Mouse (Mus musculus) MEL (cell line): ENCODE data around the gene Vmn1r53. TPM values are rescaled to one million over a fixed set of nuclear protein-coding genes. Genes with fewer than 3 reads are reported as not detected.

Experiments
- DNase-seq: peaks from one replicate; pipeline ENCODE4 v3.0.0; 2011; ENCODE audit warnings: low read depth, low spot score
- H3K27ac ChIP-seq: 2 replicates; pipeline ENCODE4 v1.5.1; 2012; ENCODE audit warnings: low read depth, mild to moderate bottlenecking, control low read depth, low read length, moderate library complexity; ENCODE audit not compliant: control insufficient read depth
- H3K27me3 ChIP-seq, 2 experiments: fragments of 150-350 bp in 1 of 2; sonication (generic) in 1 of 2; 2 replicates each; pipeline ENCODE4 v1.6.1; 2012; ENCODE audit warnings: low read length in 2 of 2, mild to moderate bottlenecking in 2 of 2, improper control_type of control experiment in 1 of 2, moderate library complexity in 1 of 2; ENCODE audit not compliant: insufficient read depth in 2 of 2, control insufficient read depth in 1 of 2
- H3K36me3 ChIP-seq, 2 experiments: 2 replicates each; pipeline ENCODE4 v1.6.1; 2012 to 2014; ENCODE audit warnings: low read length in 2 of 2, improper control_type of control experiment in 1 of 2, inconsistent platforms in 1 of 2, mild to moderate bottlenecking in 1 of 2; ENCODE audit not compliant: insufficient read depth in 2 of 2, control insufficient read depth in 1 of 2
- H3K4me1 ChIP-seq, 2 experiments: fragments of 150-350 bp in 1 of 2; sonication (generic) in 1 of 2; 2 replicates each; pipeline ENCODE4 v1.6.1; 2012; ENCODE audit warnings: low read length in 2 of 2, improper control_type of control experiment in 1 of 2, mild to moderate bottlenecking in 1 of 2; ENCODE audit not compliant: insufficient read depth in 2 of 2, control insufficient read depth in 1 of 2
- H3K4me3 ChIP-seq, 2 experiments: fragments of 150-350 bp in 1 of 2; sonication (generic) in 1 of 2; 2 replicates each; pipeline ENCODE4 v1.5.1; 2012; ENCODE audit warnings: low read depth in 2 of 2, low read length in 2 of 2, mild to moderate bottlenecking in 2 of 2, moderate library complexity in 2 of 2, control low read depth in 1 of 2, improper control_type of control experiment in 1 of 2; ENCODE audit not compliant: control insufficient read depth in 1 of 2, insufficient read depth in 1 of 2
- H3K79me2 ChIP-seq: 2 replicates; pipeline ENCODE4 v1.6.1; 2012; ENCODE audit warnings: mild to moderate bottlenecking, low read length, moderate library complexity; ENCODE audit not compliant: control insufficient read depth, poor library complexity, insufficient read depth
- H3K9ac ChIP-seq: 2 replicates; pipeline ENCODE4 v1.6.1; 2012; ENCODE audit warnings: low read depth, mild to moderate bottlenecking, control low read depth, low read length, moderate library complexity; ENCODE audit not compliant: control insufficient read depth, poor library complexity, severe bottlenecking
- H3K9me3 ChIP-seq: fragments of 150-350 bp; sonication (generic); replicated peaks from 2 replicates; pipeline ENCODE4 v1.6.1; 2012; ENCODE audit warnings: mild to moderate bottlenecking, low read length, improper control_type of control experiment, moderate library complexity; ENCODE audit not compliant: insufficient read depth
- E2F4 ChIP-seq: IDR thresholded peaks from 2 replicates; pipeline ENCODE4 v1.6.1; 2011; ENCODE audit warnings: low read depth, low read length, improper control_type of control experiment, borderline replicate concordance
- MAX ChIP-seq: IDR thresholded peaks from 2 replicates; pipeline ENCODE4 v1.6.1; 2011; ENCODE audit warnings: low read length, improper control_type of control experiment
- MAZ ChIP-seq: IDR thresholded peaks from 2 replicates; pipeline ENCODE4 v1.6.1; 2012; ENCODE audit warnings: low read depth, mild to moderate bottlenecking, inconsistent platforms, low read length, improper control_type of control experiment
- MEF2A ChIP-seq: IDR thresholded peaks from 2 replicates; pipeline ENCODE4 v1.6.1; 2014; ENCODE audit warnings: low read depth, mild to moderate bottlenecking, inconsistent platforms, low read length, improper control_type of control experiment; ENCODE audit not compliant: poor library complexity, insufficient replicate concordance, severe bottlenecking; ENCODE audit errors: extremely low read depth
- MYC ChIP-seq: IDR thresholded peaks from 2 replicates; pipeline ENCODE4 v1.6.1; 2011; ENCODE audit warnings: low read depth, mild to moderate bottlenecking, low read length, improper control_type of control experiment, moderate library complexity
- NELFE ChIP-seq: IDR thresholded peaks from 2 replicates; pipeline ENCODE4 v1.6.1; 2011; ENCODE audit warnings: low read depth, low read length, improper control_type of control experiment
- SIN3A ChIP-seq: IDR thresholded peaks from 2 replicates; pipeline ENCODE4 v1.6.1; 2012; ENCODE audit warnings: low read length, improper control_type of control experiment, inconsistent platforms
- TBP ChIP-seq: IDR thresholded peaks from 2 replicates; pipeline ENCODE4 v1.8.0; 2011; ENCODE audit warnings: low read depth, low read length, improper control_type of control experiment
- TCF12 ChIP-seq: IDR thresholded peaks from 2 replicates; pipeline ENCODE4 v1.6.1; 2014; ENCODE audit warnings: low read depth, mild to moderate bottlenecking, inconsistent platforms, low read length, improper control_type of control experiment, moderate library complexity
- USF1 ChIP-seq: IDR thresholded peaks from 2 replicates; pipeline ENCODE4 v1.6.1; 2014; ENCODE audit warnings: low read depth, mild to moderate bottlenecking, inconsistent platforms, low read length, improper control_type of control experiment, moderate library complexity
- USF2 ChIP-seq, 2 experiments: IDR thresholded peaks; 2 replicates each; pipeline ENCODE4 v1.6.1; 2011 to 2012; ENCODE audit warnings: improper control_type of control experiment in 2 of 2, low read length in 2 of 2, borderline replicate concordance in 1 of 2, inconsistent platforms in 1 of 2, low read depth in 1 of 2, mild to moderate bottlenecking in 1 of 2; ENCODE audit not compliant: insufficient read depth in 1 of 2
- ZC3H11A ChIP-seq: IDR thresholded peaks from 2 replicates; pipeline ENCODE4 v1.6.1; 2012; ENCODE audit warnings: low read depth, mild to moderate bottlenecking, inconsistent platforms, low read length, improper control_type of control experiment
- ZMIZ1 ChIP-seq: IDR thresholded peaks from 2 replicates; pipeline ENCODE4 v1.6.1; 2012; ENCODE audit warnings: low read depth, mild to moderate bottlenecking, inconsistent platforms, low read length, improper control_type of control experiment, moderate library complexity
- ZNF384 ChIP-seq: IDR thresholded peaks from 2 replicates; pipeline ENCODE4 v1.6.1; 2012; ENCODE audit warnings: low read depth, mild to moderate bottlenecking, inconsistent platforms, low read length, improper control_type of control experiment
- polyA plus RNA-seq, 2 experiments: library from polyadenylated mRNA; stranded (reverse) in 1 of 2; unstranded in 1 of 2; fragments of >175 nt in 1 of 2; fragments of >200 nt in 1 of 2; gene quantifications; 2 replicates each; pipeline versions ENCODE4 v1.2.1 to v1.2.4; 2012; ENCODE audit warnings: low replicate concordance in 2 of 2, low read depth in 1 of 2; ENCODE audit not compliant: insufficient read length in 2 of 2, insufficient read depth in 1 of 2, missing spikeins in 1 of 2
- total RNA-seq: library from RNA; depleted of rRNA; stranded (reverse); fragments of 300-350 nt; gene quantifications from 2 replicates; pipeline ENCODE4 v1.2.3, GENCODE M21; 2012; rRNA removed

The Vmn1r53 gene
- total RNA-seq, result not detected in 2 replicates
- not detected for polyA plus RNA-seq

- Histone ChIP-seq H3K27ac (no peak within 1 kb of the TSS), H3K9ac (no peak within 1 kb of the TSS), H3K4me3 (no peak within 1 kb of the TSS), H3K36me3 (no peaks in the 10 kb centered on the region), H3K4me1 (no peaks in the 10 kb centered on the region), H3K27me3 (no peaks in the 10 kb centered on the region), H3K79me2 (no peaks in the 10 kb centered on the region), H3K9me3 (no peaks in the 10 kb centered on the region)
- DNase-seq, result no peak
- TF ChIP-seq MAX (no peak), SIN3A (no peak), MAZ (no peak), E2F4 (no peak), ZNF384 (no peak), MYC (no peak), USF1 (no peak)
These were observed at the start of gene Vmn1r53 for GRCm38 (mm10) chr6:90224338-90224737. Vmn1r53 (minus strand) TSS chr6:90224438.

- no peak for TF ChIP-seq MAX
- TF ChIP-seq TCF12, result no peak
- TF ChIP-seq TBP, result no peak
- TF ChIP-seq ZMIZ1, result no peak
- no peak for TF ChIP-seq NELFE
- TF ChIP-seq ZC3H11A, result no peak
- no peak for TF ChIP-seq MEF2A
- H3K27me3 ChIP-seq, result no peaks in the 10 kb centered on the region
- no peak for DNase-seq
- no peak within 1 kb of the TSS for H3K9ac ChIP-seq
- no peak within 1 kb of the TSS for H3K27ac ChIP-seq
- no peaks in the 10 kb centered on the region for H3K36me3 ChIP-seq
- H3K4me1 ChIP-seq, result no peaks in the 10 kb centered on the region
- no peak within 1 kb of the TSS for H3K4me3 ChIP-seq
- no peaks in the 10 kb centered on the region for H3K79me2 ChIP-seq
- H3K9me3 ChIP-seq, result no peaks in the 10 kb centered on the region
These were observed 21.8 kb upstream of the Vmn1r53 start, which contains the start of gene Vmn1r54 for GRCm38 (mm10) chr6:90246000-90246399. Vmn1r54 (plus strand) TSS chr6:90246300.

- H3K4me1 ChIP-seq, result no peaks in the 10 kb centered on the region
- no peak overlapping the region for H3K27ac ChIP-seq
- no peaks in the 10 kb centered on the region for H3K79me2 ChIP-seq
- TF ChIP-seq TBP, result no peak
- TF ChIP-seq USF2 (IDR thresholded peaks at IDR 0.05; ENCODE audit: borderline replicate concordance in 1 of 2, insufficient read depth in 1 of 2, low read depth in 1 of 2, low read length in 2 of 2), result no peak
- no peak for DNase-seq
- no peaks in the 10 kb centered on the region for H3K27me3 ChIP-seq
- H3K9me3 ChIP-seq, result no peaks in the 10 kb centered on the region
- H3K36me3 ChIP-seq, result no peaks in the 10 kb centered on the region
- no peak overlapping the region for H3K9ac ChIP-seq
- H3K4me3 ChIP-seq, result no peak overlapping the region
These were observed 19.8 kb upstream of the Vmn1r53 start for GRCm38 (mm10) chr6:90244019-90244418.
